Mouse (Mus musculus): Measurements from ENCODE around the gene Tspear.
"Not testable (repeated sequence)": the region's sequence is repeated elsewhere in the genome, so short reads cannot be mapped to it uniquely, and the experiment has no call there.

The Tspear gene

GRCm38 (mm10) chr10:77685895-77686664 lies at the start of gene Tspear:
Tspear (plus strand) TSS chr10:77686569.
- DNase-seq (ENCODE audit: low spot score): no peak

DNA sequence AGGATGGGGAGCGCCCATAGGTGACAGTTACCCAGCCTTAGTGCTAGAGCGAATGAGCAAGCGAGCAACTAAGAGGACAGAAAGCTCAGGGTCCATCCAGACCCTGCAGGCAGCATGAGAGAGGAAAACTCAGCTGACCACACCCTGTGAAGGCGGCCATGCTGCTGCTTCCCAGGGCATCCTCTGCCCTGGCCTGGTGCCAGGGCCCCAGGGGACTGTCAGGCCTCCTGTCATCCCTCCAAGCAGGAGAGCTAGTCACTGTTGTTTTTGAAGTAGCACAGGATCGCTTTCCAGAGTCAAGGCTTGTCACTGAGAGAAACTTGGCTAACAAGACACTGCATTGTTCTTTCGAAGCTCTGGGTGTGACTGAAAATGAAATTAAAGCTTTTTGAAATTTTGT lies 47.4 kb upstream of the Tspear start:
- no peak for DNase-seq (ENCODE audit: low spot score)

DNA sequence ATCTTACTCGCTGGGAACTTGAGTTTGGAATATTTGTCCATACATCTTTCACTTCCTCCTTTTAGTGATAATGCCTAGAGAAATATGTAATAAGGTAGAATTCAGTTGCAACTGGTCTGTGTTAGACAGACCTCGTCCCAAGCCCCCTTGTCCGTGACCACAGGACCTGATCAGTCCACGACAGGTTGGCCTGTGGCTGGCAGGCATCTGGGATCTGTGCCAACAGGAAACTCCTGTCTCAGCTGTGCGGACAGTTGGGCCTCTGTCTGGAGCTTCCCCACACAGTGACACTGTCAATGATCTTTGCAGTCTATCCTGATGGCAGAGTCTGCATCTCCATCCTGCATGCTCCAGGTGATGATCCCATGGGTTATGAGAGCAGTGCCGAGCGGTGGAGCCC lies 43.2 kb upstream of the Tspear start:
- DNase-seq (ENCODE audit: low spot score): no peak

DNA sequence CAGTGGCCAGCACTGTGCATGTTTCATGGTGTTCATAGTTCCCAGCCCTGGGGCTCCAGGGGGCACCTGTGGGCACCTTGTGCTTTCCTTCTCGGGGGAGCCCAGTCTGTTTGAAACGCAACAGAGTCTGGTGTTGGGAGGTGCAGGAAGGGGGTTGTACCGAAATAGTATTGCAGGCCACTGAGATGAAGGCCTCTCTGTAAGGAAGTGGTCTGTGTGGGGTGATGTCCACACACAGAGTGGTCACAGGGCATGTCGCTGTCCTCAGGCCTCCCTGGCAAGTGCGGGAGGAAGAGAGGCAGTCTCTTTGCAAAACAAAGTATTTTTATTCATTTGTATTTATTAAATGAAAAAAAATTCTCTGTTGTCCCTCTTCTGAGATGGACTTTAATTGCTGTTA lies 40.8 kb upstream of the Tspear start:
- DNase-seq (ENCODE audit: low spot score): no peak

DNA sequence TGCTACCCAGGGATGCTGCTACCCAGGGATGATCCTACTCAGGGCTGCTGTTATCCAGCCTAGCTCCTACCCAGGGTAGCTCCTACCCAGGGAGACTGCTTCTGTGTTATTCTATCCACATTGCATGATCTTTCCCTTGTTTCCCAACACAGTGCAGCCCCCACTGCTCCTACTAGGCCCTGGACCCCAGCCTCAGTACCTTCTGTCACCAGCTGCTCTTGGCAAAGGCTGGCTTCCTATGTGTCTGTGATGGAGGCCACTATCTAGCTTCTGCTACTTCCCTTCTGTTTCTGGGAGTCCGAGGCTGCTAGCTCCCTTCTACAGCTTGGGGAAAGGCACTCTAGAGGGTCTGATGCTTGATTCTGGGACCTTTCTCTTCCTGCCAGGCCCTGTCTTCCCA lies 38.9 kb upstream of the Tspear start:
- no peak for DNase-seq (ENCODE audit: low spot score)

- no peak for DNase-seq (ENCODE audit: low spot score)
Measured at GRCm38 (mm10) chr10:77647901-77648300, 38.5 kb upstream of the Tspear start.

- no peak for DNase-seq (ENCODE audit: low spot score)
Measured at GRCm38 (mm10) chr10:77652046-77652445, 34.3 kb upstream of the Tspear start.

- DNase-seq (ENCODE audit: low spot score): no peak
Measured at GRCm38 (mm10) chr10:77658286-77658994, 27.9 kb upstream of the Tspear start.

DNA sequence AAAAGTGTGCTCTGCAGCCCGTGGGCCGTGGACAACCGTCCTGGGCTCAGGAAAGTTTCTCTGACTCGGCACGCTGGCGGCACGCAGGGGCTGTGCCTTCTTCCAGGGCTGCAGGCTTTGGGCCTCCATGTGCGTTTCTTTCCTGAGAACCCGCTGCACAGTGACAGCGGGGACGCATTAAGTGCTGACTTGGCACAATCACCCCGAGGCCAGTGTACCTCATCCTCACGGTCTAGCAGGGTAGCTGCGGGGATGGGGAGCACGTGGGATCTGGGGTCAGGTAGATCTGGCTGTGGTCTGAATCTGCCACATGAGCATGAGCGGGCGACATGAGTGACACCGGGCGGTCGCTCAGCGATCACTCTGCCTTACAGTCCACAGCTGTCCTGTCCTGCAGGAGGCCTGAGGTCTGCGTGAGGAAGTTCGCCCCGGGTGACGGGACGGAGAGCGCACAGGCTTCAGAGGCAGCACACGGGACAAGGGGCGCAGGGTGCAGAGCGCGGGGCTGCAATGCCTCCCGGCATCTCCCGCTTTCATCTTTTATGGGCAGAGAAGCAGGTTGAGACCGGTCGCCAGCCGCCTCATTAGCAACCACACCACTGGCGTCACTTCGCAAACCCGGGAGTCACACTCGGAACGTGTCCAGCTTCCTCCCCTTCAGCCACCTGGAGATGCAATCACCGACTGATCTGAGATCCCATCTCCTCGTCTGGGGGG lies 22.3 kb upstream of the Tspear start:
- no peak for DNase-seq (ENCODE audit: low spot score)

DNA sequence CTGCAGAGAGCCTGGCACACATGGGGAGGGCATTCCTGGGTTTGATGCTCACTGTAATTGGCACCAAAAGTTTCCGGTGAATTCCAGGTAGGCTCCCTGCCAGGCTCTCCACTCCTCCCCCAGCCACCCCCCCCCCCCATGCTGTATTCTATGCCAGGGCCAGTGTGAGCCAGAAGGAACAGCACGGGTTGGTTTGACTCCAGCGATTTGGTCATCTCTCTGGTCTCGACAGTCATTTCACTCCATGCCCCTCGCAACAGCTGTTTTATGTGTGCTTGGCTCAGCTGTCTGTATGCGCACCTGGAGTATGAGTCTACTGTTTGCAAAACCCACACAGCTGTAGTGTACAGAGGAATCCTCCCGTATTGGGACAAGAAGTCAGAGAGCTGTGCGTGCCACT lies 20.0 kb upstream of the Tspear start:
- DNase-seq (ENCODE audit: low spot score): no peak

GRCm38 (mm10) chr10:77667402-77667801 lies 19.0 kb upstream of the Tspear start:
- no peak for DNase-seq (ENCODE audit: low spot score)

GRCm38 (mm10) chr10:77670710-77671109 lies 15.7 kb upstream of the Tspear start:
- no peak for DNase-seq (ENCODE audit: low spot score)

DNA sequence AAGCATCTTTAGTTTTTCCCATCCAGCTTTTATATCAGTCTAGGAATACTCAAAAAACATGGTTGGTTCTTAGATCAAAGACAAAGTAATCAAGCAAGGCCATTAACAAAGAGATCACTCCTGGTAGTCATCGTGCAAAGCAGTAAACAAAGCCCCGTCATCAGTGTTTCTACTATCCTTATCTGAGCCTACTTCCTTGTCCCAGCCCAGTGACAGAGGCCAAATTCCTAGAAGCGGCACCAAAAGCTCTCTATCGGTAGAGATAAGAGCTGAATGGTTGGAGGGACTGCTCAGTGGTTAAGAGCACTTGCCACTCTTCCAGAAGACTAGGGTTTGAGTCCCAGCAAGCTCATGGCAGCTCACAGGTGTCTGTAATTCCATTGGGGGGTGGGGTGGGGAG lies 14.8 kb upstream of the Tspear start:
- DNase-seq (ENCODE audit: low spot score): no peak

DNA sequence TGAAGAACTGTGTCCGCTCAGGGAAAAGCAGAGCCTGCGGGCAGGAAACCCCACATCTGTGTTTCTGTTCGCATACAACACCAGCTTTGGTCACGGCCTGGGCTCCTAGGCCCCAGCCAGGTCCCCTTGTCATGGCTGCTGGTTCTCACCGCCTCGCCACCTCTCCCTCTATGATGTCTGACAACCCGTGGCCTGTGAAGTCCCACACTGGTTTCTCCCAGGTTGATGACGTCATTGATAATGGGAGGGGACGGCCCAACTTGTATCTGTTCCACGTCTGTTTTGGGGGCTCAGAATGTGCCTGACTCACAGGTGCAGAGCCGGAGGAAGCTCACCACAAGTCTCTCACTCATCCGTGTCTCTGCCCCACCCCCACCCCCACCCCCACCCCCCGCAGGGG lies 12.6 kb upstream of the Tspear start:
- peak; percentile 29 for DNase-seq (ENCODE audit: low spot score)

- DNase-seq (ENCODE audit: low spot score): no peak
Measured at GRCm38 (mm10) chr10:77677562-77677961, 8.8 kb upstream of the Tspear start.

DNA sequence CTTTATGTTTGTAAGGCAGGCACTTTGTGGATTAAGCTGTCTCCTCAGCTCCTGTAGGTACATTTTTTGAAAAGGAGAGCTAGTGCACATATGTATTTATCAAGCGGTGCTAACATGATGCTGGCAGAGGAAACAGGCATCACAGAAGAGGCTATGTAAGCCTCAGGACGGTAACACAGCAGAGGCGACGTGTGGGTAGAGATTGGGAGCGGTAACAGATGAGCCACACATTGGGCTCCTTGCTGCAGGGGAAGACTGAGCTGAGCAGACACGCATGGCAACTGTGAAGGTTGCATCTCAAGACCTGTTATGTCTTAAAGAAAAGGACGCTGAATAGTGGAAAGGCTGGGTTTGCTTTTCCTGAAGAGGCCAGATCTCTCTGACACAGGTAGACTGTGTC lies 3.4 kb upstream of the Tspear start:
- no peak for DNase-seq (ENCODE audit: low spot score)

GRCm38 (mm10) chr10:77684181-77684580 lies 2.2 kb upstream of the Tspear start:
- DNase-seq (ENCODE audit: low spot score): no peak

DNA sequence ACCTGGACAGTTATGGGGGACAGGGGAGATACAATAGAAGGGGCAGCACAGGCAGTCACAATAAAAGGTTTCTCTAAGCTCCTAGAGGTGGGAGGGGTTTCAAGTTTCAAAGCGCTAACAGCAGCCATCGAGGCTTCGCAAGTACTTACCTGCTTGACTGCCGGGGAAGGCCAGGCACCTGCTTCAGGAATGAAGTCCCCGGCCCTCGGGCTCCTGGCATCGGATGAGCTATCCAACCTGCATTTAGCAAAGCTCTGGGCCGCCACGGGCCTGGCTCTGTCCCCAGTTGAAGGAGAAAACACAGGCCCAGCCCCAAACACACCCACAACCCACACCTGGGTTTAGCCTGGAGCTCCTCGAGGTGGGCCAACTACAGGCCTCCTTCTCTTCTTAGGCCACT lies 652 bp downstream of the Tspear start:
- DNase-seq (ENCODE audit: low spot score): no peak

- DNase-seq (ENCODE audit: low spot score): not testable (repeated sequence)
Measured at GRCm38 (mm10) chr10:77690356-77690807, 4.0 kb downstream of the Tspear start, which contains the start of gene Gm19402. Gm19402 (minus strand) TSS chr10:77690757.

- DNase-seq (ENCODE audit: low spot score): no peak
Measured at GRCm38 (mm10) chr10:77697133-77697532, 10.8 kb downstream of the Tspear start, which contains the start of gene Gm9508. Gm9508 (minus strand) TSS chr10:77697233.

- DNase-seq (ENCODE audit: low spot score): no peak
Measured at GRCm38 (mm10) chr10:77706326-77706725, 20.0 kb downstream of the Tspear start, which contains the start of gene Gm10272. Gm10272 (plus strand) TSS chr10:77706626.

DNA sequence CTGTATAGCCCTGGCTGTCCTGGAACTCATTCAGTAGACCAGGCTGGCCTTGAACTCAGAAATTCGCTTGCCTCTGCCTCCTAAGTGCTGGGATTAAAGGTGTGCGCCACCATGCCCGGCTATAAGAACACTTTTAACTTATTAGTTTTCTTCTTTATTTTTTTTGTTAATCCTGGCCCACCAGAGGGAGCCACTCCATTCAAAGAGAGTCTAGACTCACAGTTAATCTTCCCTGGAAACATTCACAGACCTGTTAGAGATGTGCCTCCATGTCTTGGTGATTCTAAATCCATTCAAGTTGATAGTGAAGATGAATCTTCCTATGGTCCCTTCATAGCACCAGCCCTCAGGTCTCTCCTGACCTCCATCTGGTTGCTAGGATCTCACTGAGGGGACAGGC lies 23.5 kb downstream of the Tspear start:
- no peak for DNase-seq (ENCODE audit: low spot score)

DNA sequence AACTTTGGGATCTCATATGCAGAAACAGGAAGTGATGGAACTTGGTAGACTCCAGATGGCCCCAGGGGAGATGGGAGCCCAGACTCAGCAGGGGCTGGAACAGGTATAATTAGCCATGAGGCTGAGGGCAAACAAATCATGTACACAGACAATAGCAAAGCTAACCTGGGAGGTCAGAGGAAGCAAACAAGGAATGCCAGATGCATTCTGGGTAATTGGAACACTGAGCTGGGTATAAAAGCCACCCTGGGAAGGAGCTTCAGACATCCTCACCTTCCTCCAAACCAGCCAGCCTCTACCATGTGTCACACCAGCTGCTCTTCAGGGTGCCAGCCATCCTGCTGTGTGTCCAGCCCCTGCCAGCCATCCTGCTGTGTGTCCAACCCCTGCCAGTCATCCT lies 24.8 kb downstream of the Tspear start, which contains the start of gene Gm10024:
TSS of gene Gm10024 (plus strand) at position 301 of the 400 bp plus-strand sequence.
- DNase-seq (ENCODE audit: low spot score): not testable (repeated sequence)
